Mouse (Mus musculus) granulocyte monocyte progenitor cell, adult 5-6 weeks (primary cell): ENCODE results near the gene Abca7. TPM values are rescaled to one million over a fixed set of nuclear protein-coding genes. Genes with fewer than 3 reads are reported as not detected.
A peak's percentile ranks its signal among the peaks of the same experiment; 100 is the strongest.
"Not testable (repeated sequence)": the region's sequence is repeated elsewhere in the genome, so short reads cannot be mapped to it uniquely, and the experiment has no call there.

Experiments
- ATAC-seq: replicated peaks from 2 replicates; pipeline ENCODE4 v1.8.0; 2016; ENCODE audit warnings: mild to moderate bottlenecking, moderate TSS enrichment, inconsistent platforms; ENCODE audit not compliant: poor library complexity, severe bottlenecking
- total RNA-seq, 2 experiments: library from RNA; stranded (forward) in 1 of 2; stranded (reverse) in 1 of 2; fragments of 200-712, 200-1000 nt in 1 of 2; fragments of >200 nt in 1 of 2; fragmentation: Nextera tagmentation in 1 of 2; gene quantifications; 2 replicates each; pipeline ENCODE4 v1.2.3; 2014 to 2017

Gene Abca7
- total RNA-seq, 2 experiments from 2014 or later, result 14.7 to 23.0 TPM

DNA sequence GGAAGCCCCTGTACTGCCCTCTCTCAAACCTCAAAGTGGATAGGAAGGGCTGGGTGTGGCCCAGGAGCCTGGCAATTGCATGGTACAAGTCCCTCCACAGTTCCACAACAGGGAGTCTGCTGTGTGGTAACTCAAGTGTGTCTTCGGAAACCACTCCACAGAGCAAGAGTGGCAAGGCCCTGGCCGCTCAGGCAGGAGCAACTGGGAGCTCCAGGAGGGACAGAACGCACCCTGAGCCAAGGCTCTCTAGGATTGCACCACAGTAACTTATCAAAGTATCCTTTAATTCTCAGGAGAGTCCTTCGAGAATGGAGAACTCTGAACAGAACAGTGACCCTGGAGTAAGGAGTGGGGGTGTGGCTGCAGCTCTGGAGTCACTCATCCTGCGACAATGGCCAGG lies 39.4 kb downstream of the Abca7 start:
- no peak for ATAC-seq

DNA sequence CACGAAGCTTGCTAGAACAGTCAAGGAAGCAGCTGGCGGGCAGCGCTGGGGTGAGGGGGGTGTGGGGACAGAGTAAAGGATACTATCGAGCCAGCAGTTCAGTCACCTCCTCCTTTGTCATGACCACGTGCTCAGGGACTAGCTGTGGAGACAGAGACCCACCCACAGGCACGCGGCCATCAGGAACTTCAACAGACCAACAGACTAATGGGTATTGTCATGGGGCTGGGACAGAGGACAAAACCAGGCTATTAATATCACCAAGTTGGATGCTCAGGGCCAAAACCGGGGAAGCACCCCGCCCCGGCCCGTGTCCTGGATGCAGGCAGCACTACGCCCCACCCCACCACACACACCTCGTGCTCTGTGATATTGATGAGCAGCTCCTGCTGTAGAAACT lies 40.5 kb downstream of the Abca7 start:
- no peak for ATAC-seq

DNA sequence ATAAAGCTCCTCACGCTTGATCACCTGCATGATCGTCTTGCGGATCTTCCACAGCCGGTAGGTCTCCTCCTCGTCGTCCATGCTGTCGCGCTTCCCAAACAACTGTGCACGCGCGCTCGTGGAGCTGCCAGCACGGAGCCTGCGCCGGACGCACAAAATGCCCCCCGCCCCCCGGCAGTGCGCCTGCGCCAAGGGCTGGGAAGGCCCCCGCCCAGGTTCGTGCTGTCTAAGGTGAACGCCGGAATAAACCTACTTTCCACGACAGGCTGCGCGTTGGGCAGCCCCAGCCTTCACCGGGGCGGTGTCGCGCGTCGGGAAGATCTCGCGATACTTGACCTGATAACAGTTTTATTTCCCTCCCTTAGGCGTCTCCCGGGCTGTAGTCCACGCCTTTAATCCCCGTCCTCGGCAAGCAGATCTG lies 43.3 kb downstream of the Abca7 start, which contains the start of gene Polr2e:
TSS of gene Polr2e (minus strand) at position 237 of the 421 bp plus-strand sequence.
- ATAC-seq, result peak; percentile 97

DNA sequence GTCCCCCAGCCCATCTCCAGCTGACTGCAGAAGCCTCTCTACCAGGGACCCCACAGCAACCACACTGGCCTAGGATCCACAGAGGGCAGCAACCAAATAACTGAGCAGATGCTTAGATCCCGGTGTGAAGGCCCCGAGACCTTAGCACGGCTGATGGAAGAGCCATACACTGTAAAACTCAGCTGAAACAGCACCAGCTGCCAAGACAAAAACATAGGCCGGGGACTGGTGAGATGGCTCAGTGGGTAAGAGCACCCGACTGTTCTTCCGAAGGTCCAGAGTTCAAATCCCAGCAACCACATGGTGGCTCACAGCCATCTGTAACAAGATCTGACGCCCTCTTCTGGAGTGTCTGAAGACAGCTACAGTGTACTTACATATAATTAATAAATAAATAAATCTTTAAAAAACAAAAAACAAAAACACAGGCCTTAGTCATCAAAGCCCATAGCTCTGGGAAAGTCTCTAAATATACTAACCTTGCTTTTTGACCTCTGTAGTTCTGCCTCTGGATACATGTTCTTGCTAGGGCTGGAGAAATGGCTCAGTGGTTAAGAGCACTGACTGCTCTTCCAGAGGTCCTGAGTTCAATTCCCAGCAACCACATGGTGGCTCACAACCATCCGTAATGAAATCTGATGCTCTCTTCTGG lies 45.2 kb downstream of the Abca7 start:
- not testable (repeated sequence) for ATAC-seq

DNA sequence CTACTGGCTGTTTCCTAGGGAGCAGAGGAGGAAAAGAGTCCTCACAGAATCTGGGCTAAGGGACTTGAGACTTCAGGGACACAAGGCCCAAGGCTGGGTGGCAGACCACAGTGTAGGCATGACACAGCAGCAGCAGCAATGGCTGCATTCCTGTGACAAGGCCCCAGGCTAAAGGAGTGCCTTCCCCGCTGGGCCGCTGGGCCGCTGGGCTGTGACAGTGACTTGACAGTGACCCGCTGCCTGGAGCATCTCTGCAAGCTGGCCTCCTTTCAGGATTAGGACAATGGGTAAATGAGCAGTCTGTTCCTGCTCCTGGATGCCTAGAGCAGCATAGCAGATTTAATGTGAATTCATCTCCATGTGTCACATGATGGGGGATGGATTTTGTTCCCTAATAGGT lies 47.8 kb downstream of the Abca7 start:
- ATAC-seq, result no peak

DNA sequence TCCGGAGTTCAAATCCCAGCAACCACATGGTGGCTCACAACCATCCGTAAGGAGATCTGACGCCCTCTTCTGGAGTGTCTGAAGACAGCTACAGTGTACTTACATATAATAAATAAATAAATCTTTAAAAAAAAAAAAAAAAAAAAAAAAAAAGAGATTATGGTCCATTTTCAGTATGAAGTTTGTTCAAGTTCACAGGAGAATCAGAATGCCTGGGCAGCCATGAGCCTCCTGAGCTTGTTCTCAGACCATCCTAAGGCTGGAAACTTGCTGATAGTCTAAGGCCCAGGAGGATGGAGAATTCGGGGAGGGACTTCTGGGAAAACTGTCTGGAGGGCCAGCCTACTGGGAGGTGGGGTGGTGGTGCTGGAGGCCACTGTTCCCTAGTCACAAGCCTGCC lies 49.1 kb downstream of the Abca7 start:
- ATAC-seq, result not testable (repeated sequence)

DNA sequence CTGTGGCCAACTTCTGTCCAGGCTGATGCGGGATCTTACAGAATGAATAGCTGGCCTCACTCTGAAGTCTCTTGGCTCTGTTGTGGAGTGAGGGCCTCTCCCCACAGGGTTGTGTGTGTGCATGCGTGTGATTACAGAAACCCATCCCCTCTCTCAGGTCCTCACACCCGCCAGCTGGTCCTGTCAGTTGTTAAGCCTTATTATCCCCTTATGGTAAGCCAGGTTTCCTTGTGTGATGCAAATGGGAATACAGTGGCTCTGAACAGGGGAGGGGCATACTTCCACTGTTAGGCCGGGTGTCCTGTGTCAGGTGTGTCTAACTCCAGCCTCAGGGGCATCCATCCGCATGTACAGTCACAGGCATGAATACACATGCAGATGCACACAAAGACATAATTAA lies 49.5 kb downstream of the Abca7 start:
- ATAC-seq, result no peak

DNA sequence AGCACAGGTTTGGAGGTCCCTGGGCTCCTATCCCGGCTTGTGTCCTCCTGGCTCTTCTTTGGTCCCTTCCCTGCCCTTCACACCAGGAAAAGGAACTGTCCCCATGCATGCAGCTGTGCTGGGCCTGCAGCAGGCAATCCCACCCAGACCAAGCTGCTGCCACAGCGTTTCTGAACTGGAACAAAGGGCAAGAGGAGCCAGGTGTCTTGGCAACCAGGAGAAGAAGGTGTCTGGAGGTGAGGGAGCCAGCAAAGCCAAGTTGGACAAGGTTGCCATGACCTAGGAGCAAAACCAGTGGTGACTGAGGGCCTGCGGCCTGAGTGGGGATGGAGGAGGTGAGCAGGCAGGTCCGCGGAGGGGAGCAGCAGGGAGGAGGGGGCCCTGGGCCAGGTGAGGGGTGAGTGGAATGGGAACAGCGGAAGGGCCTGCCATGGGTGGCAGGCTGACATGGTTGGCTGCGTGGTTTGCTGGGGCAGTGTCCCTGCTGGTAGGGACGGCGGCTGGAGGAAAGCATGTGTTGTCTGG lies 50.8 kb downstream of the Abca7 start, which contains the start of gene Gpx4:
TSS of gene Gpx4 (plus strand) at position 126 of the 525 bp plus-strand sequence.
- ATAC-seq, result no peak

DNA sequence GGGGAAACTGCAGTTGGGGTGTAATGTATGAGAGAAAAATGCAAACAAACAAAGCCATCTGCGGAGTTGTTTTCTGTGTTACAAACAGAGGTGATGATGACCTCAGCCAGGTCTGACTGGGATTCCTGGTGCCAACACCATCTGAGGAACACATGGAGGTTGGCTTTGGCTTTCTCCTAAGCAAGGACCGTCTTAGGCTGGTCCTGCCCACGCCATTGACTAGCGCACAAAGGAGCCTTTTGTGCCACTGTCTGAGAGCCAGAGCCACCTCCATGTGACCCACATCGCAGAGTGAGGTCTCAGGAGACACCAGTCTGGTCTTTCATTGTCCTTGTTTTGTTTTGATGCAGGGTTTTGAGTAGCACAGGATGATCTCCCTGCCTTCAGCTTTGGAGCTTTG lies 52.1 kb downstream of the Abca7 start:
- no peak for ATAC-seq

DNA sequence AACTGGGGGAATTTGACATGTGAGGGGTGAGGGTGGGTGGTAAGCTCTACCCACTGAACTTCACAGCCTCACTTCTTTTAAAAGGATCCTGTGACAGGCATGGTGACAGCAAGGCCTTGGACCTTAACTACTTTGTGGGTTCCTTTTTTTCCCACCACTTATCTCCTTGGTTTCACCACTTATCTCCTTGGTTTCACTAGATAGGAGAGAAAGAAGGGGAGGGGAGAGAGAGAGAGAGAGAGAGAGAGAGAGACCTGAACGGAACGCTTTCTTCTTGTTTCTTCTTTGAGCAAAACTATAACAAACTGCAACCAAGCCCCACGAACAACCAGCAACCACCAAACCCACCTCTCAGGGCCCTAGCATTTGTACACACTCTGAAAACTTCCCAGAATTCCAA lies 52.5 kb downstream of the Abca7 start:
- no peak for ATAC-seq

DNA sequence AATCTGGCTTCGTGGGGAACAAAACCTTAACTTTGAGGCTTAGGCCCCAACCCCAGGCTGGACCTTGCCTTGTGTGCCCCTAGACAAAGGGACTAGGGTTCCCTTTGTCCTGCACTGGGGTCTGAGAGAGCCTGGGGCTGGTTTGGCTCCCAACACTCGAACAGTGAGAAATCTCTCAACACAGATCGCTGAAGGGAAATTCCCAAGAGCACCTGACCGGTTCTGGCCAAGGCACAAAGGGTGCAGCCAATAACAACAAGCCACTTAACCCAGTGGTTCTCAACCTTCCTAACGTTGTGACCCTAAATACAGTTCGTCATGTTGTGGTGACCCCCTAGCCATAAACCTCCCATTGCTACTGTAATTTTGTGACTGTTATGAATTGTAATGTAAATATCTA lies 54.0 kb downstream of the Abca7 start:
- ATAC-seq, result no peak

DNA sequence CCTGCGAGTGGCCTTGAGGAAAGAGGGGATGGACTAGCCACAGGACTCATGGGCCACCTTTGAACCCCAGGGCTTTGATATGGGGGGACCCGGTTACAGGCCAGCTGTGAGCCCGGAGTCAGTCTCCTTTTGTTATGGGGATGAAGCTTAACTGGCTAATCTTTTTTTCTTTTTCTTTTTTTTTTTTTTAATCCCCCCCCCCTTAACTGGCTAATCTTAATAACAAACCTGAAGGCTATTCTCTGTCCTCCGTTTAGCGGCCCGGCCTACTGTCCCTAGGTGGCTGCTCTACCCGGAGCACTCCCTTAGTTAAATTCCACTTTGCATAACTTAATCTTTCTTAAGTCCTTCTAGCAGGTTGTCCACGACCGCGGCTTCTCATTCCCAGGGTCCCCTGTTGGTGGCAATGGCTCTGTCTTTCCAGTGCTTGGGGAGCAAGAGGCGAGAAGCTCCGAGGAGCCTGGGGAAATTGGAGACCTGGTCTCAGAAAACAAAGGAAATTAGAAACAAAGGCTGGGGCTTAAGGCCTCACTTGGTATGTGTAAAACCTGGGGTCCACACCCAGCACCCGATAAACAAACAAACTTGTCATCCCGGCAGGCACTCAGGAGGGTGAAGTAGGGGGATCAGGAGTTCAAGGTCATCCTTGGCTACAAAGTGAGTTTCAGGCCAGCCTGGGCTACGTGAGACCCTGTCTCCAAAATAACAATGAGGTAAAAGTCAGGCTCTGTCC lies 54.8 kb downstream of the Abca7 start:
- ATAC-seq, result no peak

DNA sequence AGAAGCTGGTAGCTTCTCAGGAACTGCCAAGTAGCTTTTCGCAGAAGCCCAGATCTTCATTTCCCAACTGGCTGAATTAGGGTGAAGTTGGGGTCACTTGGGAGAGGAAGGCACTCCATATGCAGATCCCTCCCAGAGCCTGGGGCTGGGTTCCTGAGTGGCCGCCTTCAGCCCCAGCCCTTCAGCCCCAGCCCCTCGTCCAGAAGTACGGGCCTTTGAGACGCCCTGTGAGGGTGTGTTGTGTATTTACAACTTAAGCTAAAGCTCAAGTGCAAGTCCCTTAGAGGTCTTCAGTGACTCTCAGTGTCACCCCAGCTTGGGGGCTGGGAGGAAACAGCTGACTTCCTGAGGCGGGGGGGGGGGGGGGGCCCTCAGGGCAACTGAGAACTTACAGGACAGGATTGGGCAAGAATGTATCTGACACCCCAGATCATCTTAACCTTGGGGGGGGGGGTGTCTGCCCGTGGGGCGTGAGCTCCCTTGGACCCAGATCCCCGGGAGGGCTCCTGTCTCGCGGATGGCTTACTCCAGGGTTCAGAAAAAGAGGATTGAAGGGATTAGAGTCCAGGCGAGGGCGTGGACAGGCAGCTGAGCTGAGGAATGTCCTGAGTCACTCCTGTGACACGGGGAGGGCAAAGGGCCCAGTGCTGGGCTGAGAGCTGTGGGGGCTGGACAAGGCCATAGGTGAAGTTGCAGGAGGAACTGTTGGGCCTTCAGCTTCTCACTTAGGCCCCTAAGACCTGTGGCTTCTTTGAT lies 55.5 kb downstream of the Abca7 start:
- ATAC-seq, result peak; percentile 16

DNA sequence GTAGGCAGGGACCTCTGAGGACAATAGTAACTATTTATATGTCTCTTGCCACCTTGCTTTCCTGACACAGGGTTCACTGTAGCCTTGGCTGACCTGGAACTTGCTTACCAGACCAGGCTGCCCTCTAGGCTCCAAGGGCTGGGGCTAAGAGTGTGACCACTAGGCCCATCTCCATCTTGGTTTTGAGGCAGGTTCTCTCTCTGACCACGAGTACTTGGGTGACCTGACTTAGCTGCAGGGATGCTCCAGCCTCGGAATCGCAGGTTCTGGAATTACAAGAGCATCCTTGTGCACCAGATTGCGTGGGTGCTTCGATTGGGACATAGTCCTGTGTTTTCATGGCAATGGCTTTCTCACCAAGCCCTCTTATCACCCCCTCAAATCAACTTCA lies 56.1 kb downstream of the Abca7 start:
- no peak for ATAC-seq

DNA sequence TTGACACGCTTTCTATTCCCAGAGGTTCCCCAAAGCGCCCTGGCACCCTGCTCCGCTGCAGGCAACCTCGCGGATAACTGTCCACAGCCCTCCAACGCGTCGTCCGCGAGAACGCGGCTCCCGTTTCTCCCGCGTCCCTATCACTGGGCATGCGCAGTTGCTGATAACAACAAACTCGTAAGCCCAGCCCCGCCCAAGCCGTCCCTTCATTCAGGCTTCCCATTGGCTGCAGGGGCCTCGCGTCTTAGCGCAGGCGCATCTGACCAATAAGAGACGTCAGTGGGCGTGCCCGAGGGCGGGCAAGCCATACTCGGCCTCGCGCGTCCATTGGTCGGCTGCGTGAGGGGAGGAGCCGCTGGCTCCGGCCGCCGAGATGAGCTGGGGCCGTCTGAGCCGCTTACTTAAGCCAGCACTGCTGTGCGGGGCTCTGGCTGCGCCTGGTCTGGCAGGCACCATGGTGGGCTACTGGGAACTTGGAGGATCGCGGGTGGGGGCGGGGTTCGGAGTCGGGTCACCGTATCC lies 57.0 kb downstream of the Abca7 start:
- peak; percentile 86 for ATAC-seq

DNA sequence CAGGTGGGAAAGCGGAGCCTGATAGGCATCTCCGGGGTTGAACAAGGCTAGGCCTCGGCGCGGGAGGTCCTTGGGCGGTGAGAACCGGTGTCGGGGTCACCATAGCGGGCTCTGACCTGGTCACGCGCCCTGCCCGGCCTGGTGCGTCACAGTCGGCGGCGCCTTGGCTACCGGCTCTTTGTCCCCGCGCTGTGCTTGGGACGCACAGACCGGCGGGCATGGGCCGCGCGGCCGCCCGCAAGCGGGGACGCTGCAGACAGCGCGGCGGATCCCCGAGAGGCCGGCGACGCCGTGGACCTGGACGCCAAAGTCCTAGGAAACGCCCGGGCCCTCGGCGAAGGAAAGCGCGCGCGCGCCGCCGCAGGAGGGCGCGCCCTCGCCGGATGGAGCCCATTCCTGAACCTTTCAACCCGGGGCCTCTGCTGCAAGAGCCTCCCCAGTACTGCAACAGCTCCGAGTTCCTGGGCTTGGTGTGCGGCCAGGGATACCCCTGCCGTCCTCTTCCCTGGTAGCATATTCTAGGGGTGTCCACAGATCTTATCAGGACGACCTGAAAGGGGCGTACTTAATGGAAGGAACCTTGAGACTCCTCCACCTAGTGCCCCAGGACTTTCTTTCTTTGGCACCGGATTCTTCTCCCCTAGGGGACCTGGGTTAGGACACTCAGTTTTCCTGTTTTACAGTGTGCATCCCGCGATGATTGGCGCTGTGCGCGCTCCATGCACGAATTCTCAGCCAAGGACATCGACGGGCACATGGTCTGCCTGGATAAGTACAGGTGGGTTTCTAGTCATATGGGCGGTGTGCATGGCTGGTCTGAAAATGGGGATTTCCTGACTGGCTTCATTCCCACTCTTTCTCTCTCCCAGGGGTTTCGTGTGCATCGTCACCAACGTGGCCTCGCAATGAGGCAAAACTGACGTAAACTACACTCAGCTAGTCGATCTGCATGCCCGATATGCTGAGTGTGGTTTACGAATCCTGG lies 57.8 kb downstream of the Abca7 start:
- ATAC-seq, result peak; percentile 20; the same call in 1 of the 2 replicates

DNA sequence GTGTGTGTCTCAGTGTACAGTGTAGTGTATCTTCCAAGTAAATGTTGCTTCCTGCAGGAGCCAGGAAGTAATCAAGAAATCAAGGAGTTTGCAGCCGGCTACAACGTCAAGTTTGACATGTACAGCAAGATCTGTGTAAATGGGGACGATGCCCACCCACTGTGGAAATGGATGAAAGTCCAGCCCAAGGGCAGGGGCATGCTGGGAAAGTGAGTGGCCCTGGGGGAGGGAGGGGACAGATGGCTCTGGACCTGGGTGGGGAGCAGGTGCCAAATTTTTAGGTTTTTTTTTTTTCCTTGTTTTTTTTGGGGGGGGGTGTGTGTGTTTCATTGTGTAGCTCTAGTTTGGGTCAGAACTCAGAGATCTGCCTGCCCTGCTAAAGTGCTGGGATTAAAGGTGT lies 58.6 kb downstream of the Abca7 start:
- not testable (repeated sequence) for ATAC-seq

DNA sequence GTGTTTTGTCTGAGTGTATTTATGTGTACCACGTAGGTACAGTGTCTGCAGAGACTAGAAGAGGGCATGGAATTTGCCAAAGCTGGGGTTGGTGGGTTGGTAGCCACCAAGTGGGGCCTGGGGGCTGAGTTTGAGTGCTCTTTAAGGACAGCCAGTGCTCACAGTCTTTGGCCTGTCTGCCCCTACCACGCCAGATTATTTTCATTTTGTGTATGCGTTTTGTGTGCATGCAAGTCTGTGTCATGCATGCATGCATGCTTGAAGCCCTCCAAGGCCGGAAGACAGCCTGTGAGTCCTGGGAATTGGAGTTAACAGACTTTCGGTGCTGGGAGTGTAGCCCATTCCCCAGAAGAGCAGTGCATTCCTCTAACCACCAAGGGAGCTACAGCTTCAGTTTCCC lies 59.1 kb downstream of the Abca7 start:
- no peak for ATAC-seq

DNA sequence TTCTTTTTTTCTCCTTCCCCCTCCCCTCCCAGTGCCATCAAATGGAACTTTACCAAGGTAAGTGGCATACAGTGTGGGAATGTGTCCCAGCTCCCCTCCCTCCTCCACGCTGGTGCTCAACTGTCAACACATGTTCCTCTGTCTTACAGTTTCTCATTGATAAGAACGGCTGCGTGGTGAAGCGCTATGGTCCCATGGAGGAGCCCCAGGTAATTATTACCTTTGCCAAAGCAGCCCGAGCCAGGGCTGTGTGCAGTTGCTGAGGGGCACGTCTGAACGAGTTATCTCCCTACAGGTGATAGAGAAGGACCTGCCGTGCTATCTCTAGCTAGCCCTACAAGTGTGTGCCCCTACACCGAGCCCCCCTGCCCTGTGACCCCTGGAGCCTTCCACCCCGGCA lies 59.6 kb downstream of the Abca7 start:
- no peak for ATAC-seq

DNA sequence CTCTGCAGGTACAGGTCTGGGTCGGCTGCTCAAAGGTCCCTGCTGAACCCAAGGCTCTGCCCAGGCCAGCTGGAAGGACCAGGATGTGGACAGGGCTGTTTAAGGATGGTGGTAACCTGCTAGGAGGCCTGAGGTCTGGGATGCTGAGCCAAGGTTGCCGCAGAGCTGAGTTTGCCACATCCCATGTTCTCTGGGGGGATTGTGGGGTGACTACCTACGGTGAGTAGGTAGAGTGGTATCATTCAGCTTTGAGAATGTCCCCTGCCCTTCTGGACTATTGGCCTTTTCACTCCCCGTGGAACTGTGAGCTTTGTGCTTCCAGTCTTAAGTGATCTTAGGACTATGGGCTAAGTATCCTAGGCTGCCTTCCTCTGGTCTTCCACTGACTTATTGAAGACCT lies 60.2 kb downstream of the Abca7 start:
- no peak for ATAC-seq
